Mouse (Mus musculus) ES-E14 (cell line): Measurements from ENCODE around the gene Ang6.
"Not testable (repeated sequence)": the region's sequence is repeated elsewhere in the genome, so short reads cannot be mapped to it uniquely, and the experiment has no call there.

Experiments used
- CHD2 ChIP-seq: IDR thresholded peaks from 2 replicates; pipeline ENCODE4 v1.6.1; 2014; ENCODE audit warnings: mild to moderate bottlenecking, low read depth, low read length, inconsistent platforms
- HCFC1 ChIP-seq: IDR thresholded peaks from 2 replicates; pipeline ENCODE4 v1.6.1; 2012; ENCODE audit warnings: low read length, inconsistent platforms, borderline replicate concordance; ENCODE audit not compliant: insufficient read depth
- MAFK ChIP-seq: IDR thresholded peaks from 2 replicates; pipeline ENCODE4 v1.6.1; 2014; ENCODE audit warnings: mild to moderate bottlenecking, low read depth, low read length, inconsistent platforms; ENCODE audit not compliant: insufficient read depth

DNA sequence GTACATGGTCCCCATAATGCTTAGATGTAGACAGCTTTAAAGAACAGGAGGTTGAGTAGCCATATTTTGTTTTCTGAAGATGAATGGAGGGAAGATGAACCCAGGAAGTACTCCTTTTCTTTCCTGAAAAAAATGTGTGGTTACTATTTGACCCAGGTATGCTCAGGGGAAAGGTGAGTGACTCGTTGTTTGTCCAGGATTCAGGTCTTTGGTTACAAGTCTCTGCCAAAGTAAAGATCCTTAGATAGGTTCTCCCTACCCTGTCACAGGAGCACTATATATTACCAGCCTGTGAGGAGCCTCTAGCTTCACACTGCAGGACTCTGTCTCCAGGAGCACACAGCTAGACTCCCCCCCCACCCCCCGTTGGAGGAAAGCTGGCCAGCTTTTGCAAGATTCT is 45.3 kb downstream of the Ang6 start, which contains the start of gene Ang5:
- not testable (repeated sequence) for TF ChIP-seq CHD2, MAFK, HCFC1
